Mouse (Mus musculus): ENCODE measurements around the gene Oxsm. TPM values are rescaled to one million over a fixed set of nuclear protein-coding genes. Genes with fewer than 3 reads are reported as not detected.

Gene Oxsm
- polyA plus RNA-seq, 1 experiment from 2014 or later = 0.99 TPM

DNA sequence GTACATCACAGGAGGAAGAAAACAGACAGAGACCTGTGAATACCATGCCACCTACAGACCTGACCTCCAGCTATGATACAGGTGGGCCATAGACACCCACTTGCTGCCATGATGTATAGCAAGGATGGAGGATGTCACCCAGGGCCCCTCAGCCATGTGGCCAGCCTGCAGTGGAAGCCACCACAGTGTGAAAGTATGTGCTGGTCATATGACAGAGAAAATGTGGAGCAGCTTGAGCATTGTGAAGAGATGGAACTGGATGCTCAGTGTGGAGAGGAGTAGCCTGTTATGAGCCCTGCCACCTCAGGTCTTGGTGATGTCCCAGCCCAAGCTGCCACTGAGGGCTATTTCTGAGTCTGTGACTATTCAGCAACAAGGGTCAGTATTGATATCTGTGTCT lies 19.0 kb downstream of the Oxsm start:
- no peaks in the 10 kb centered on the region for H3K36me3 ChIP-seq
- H3K9me3 ChIP-seq = no peaks in the 10 kb centered on the region
- no peak overlapping the region for H3K4me3 ChIP-seq
- no peak for ATAC-seq (ENCODE audit: low FRiP score, low read depth)
- no peaks in the 10 kb centered on the region for H3K27me3 ChIP-seq (replicated peaks)
- H3K4me1 ChIP-seq = no peaks in the 10 kb centered on the region
- no peak overlapping the region for H3K4me2 ChIP-seq (replicated peaks)
- H3K27ac ChIP-seq = no peak overlapping the region
- no peak overlapping the region for H3K9ac ChIP-seq

GRCm38 (mm10) chr14:16229395-16229794 lies 20.2 kb downstream of the Oxsm start:
- H3K4me1 ChIP-seq = no peaks in the 10 kb centered on the region
- no peaks in the 10 kb centered on the region for H3K36me3 ChIP-seq
- H3K27me3 ChIP-seq (replicated peaks) = no peaks in the 10 kb centered on the region
- no peak overlapping the region for H3K27ac ChIP-seq
- no peak overlapping the region for H3K4me2 ChIP-seq (replicated peaks)
- no peak overlapping the region for H3K4me3 ChIP-seq
- no peak for ATAC-seq (ENCODE audit: low FRiP score, low read depth)
- WGBS = 76% methylated on average over 2 of the region's 2 CpGs
- no peak overlapping the region for H3K9ac ChIP-seq
- no peaks in the 10 kb centered on the region for H3K9me3 ChIP-seq

DNA sequence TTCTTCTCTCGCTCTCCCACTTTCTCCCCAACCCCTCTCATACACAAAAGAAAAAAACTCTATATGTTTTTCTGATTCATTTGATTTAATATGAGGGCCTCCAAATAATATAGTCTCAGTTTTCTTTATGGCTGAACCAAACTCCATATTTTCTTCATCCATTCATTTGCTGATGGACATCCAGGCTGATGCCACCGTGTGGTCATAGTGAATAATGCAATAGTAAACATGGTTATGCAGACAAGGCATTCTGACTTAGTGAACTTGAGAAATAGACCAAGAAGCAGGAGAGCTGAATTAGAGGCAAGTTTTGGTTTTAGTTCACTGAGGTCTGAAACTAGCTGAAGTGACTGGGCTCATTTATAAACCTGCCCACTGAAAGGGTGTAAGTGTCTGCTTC lies 30.6 kb downstream of the Oxsm start:
- Histone ChIP-seq H3K27ac (no peak overlapping the region), H3K27me3 (replicated peaks) (no peaks in the 10 kb centered on the region), H3K9me3 (no peaks in the 10 kb centered on the region), H3K36me3 (no peaks in the 10 kb centered on the region), H3K4me2 (replicated peaks) (no peak overlapping the region), H3K4me1 (no peaks in the 10 kb centered on the region), H3K9ac (no peak overlapping the region), H3K4me3 (no peak overlapping the region)
- ATAC-seq (ENCODE audit: low FRiP score, low read depth) = no peak
- WGBS = 58% methylated on average over 2 of the region's 2 CpGs

GRCm38 (mm10) chr14:16207722-16208121 lies 41.9 kb downstream of the Oxsm start:
- H3K4me2 ChIP-seq (replicated peaks) = no peak overlapping the region
- no peak overlapping the region for H3K27ac ChIP-seq
- no peaks in the 10 kb centered on the region for H3K4me1 ChIP-seq
- no peaks in the 10 kb centered on the region for H3K9me3 ChIP-seq
- H3K27me3 ChIP-seq (replicated peaks) = no peaks in the 10 kb centered on the region
- H3K9ac ChIP-seq = no peak overlapping the region
- H3K4me3 ChIP-seq = no peak overlapping the region
- H3K36me3 ChIP-seq = no peaks in the 10 kb centered on the region
- no peak for ATAC-seq (ENCODE audit: low FRiP score, low read depth)

- H3K4me1 ChIP-seq = peaks cover 12% of the 10 kb centered on the region
- whole genome bisulfite sequencing = 51% methylated on average over 3 of the region's 3 CpGs
- no peak overlapping the region for H3K9ac ChIP-seq
- no peak overlapping the region for H3K4me2 ChIP-seq (replicated peaks)
- no peaks in the 10 kb centered on the region for H3K9me3 ChIP-seq
- no peaks in the 10 kb centered on the region; the same call in 1 of the 2 replicates for H3K27me3 ChIP-seq (replicated peaks)
- no peaks in the 10 kb centered on the region for H3K36me3 ChIP-seq
- H3K27ac ChIP-seq = no peak overlapping the region
- peak; percentile 34 for ATAC-seq (ENCODE audit: low FRiP score, low read depth)
- no peak overlapping the region for H3K4me3 ChIP-seq
Observed at GRCm38 (mm10) chr14:16201673-16202072, 47.9 kb downstream of the Oxsm start.

DNA sequence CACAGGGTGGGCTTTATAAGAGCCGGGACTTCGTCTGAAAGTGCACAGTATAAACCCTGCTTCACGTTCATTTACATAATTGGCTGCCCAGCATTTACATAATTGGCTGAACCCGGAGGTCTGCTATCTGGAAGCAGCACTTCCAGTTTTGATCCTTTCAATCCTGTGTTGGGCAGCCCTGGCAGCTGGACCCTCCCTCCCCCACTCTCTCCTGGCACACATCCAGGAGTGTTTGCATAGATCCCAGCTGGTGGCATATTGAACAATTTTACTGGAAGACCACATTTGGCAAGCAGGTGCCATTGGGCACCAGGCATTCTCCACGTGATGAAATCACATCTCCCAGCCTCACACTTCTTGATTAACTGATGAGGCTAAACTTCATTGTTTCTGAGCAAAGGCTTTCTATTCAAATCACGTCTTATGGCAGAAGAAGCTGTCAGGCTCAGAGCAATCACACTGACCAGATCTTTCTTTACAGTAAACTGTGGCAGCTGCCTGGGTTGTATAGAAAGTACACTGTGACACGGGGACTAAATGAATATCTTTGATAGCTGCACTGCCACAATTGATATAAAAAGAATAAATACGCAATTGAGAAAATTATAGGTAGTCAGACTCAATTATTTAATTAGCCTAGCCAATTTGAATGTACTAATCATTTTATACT lies 48.5 kb downstream of the Oxsm start:
- Histone ChIP-seq H3K9me3 (no peaks in the 10 kb centered on the region), H3K4me3 (no peak overlapping the region), H3K27ac (no peak overlapping the region), H3K27me3 (replicated peaks) (no peaks in the 10 kb centered on the region; the same call in 1 of the 2 replicates), H3K4me1 (peaks cover 12% of the 10 kb centered on the region), H3K9ac (no peak overlapping the region), H3K36me3 (no peaks in the 10 kb centered on the region), H3K4me2 (replicated peaks) (peak overlapping the region; percentile 40)
- peak; percentile 97 for ATAC-seq (ENCODE audit: low FRiP score, low read depth)
- WGBS = 22% methylated on average over 8 of the region's 8 CpGs

GRCm38 (mm10) chr14:16200220-16200912 lies 49.2 kb downstream of the Oxsm start:
- peaks cover 12% of the 10 kb centered on the region for H3K4me1 ChIP-seq
- no peaks in the 10 kb centered on the region for H3K36me3 ChIP-seq
- no peak overlapping the region for H3K4me3 ChIP-seq
- H3K9ac ChIP-seq = no peak overlapping the region
- H3K27me3 ChIP-seq (replicated peaks) = no peaks in the 10 kb centered on the region; the same call in 1 of the 2 replicates
- no peaks in the 10 kb centered on the region for H3K9me3 ChIP-seq
- 28% methylated on average over 6 of the region's 6 CpGs for WGBS
- peak overlapping the region; percentile 40 for H3K4me2 ChIP-seq (replicated peaks)
- ATAC-seq (ENCODE audit: low FRiP score, low read depth) = peak; percentile 43
- no peak overlapping the region for H3K27ac ChIP-seq

GRCm38 (mm10) chr14:16196518-16196917 lies 53.1 kb downstream of the Oxsm start:
- no peak overlapping the region for H3K4me3 ChIP-seq
- no peaks in the 10 kb centered on the region; the same call in 1 of the 2 replicates for H3K27me3 ChIP-seq (replicated peaks)
- H3K4me2 ChIP-seq (replicated peaks) = no peak overlapping the region
- no peaks in the 10 kb centered on the region for H3K9me3 ChIP-seq
- no peaks in the 10 kb centered on the region for H3K36me3 ChIP-seq
- no peak overlapping the region for H3K9ac ChIP-seq
- WGBS = 62% methylated on average over 4 of the region's 4 CpGs
- peaks cover 12% of the 10 kb centered on the region for H3K4me1 ChIP-seq
- no peak for ATAC-seq (ENCODE audit: low FRiP score, low read depth)
- H3K27ac ChIP-seq = no peak overlapping the region

GRCm38 (mm10) chr14:16195486-16195885 lies 54.1 kb downstream of the Oxsm start:
- H3K4me1 ChIP-seq = peaks cover 4% of the 10 kb centered on the region; the same call in 1 of the 2 replicates
- H3K4me3 ChIP-seq = no peak overlapping the region
- H3K9me3 ChIP-seq = no peaks in the 10 kb centered on the region
- 59% methylated on average over 1 of the region's 1 CpGs for WGBS
- no peaks in the 10 kb centered on the region for H3K36me3 ChIP-seq
- no peak overlapping the region for H3K9ac ChIP-seq
- no peak overlapping the region for H3K4me2 ChIP-seq (replicated peaks)
- H3K27me3 ChIP-seq (replicated peaks) = no peaks in the 10 kb centered on the region; the same call in 1 of the 2 replicates
- H3K27ac ChIP-seq = no peak overlapping the region
- ATAC-seq (ENCODE audit: low FRiP score, low read depth) = no peak

DNA sequence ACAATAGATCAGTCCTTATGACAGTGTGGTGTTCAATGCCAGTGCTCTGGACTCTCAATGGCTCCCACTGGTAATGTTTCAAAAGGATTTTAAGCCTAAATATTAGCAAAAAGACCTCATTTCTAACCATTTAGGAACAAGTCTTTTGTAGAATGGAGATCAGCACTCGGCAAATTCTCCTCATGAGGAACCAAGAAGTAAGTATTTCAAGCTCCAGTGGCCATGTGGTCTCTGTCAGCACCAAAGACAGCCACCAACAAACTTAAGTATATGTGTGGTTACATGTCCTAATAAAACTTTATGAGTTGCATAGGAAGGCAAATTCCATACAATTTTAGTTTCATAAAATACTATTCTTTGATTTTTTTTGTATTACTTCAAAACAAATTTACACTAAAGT lies 55.5 kb downstream of the Oxsm start:
- WGBS = 88% methylated on average over 1 of the region's 1 CpGs
- no peak for ATAC-seq (ENCODE audit: low FRiP score, low read depth)
- no peaks in the 10 kb centered on the region for H3K36me3 ChIP-seq
- no peak overlapping the region for H3K27ac ChIP-seq
- no peak overlapping the region for H3K4me2 ChIP-seq (replicated peaks)
- no peaks in the 10 kb centered on the region; the same call in 1 of the 2 replicates for H3K27me3 ChIP-seq (replicated peaks)
- H3K4me3 ChIP-seq = no peak overlapping the region
- H3K9me3 ChIP-seq = no peaks in the 10 kb centered on the region
- no peak overlapping the region for H3K9ac ChIP-seq
- no peaks in the 10 kb centered on the region for H3K4me1 ChIP-seq

- H3K27me3 ChIP-seq (replicated peaks) = no peaks in the 10 kb centered on the region
- H3K9me3 ChIP-seq = no peaks in the 10 kb centered on the region
- ATAC-seq (ENCODE audit: low FRiP score, low read depth) = no peak
- H3K4me2 ChIP-seq (replicated peaks) = no peak overlapping the region
- H3K9ac ChIP-seq = no peak overlapping the region
- no peak overlapping the region for H3K27ac ChIP-seq
- WGBS = 100% methylated on average over 1 of the region's 1 CpGs
- no peak overlapping the region for H3K4me3 ChIP-seq
- H3K36me3 ChIP-seq = no peaks in the 10 kb centered on the region
- no peaks in the 10 kb centered on the region for H3K4me1 ChIP-seq
Observed at GRCm38 (mm10) chr14:16189142-16189541, 60.5 kb downstream of the Oxsm start.

All from neural tube, embryonic 12.5 days (tissue).